Mouse (Mus musculus) embryonic facial prominence, embryonic 10.5 days (tissue): ENCODE results near the gene Myo7a. TPM values are rescaled to one million over a fixed set of nuclear protein-coding genes. Genes with fewer than 3 reads are reported as not detected.

Experiments
- DNase-seq: peaks from one replicate; pipeline ENCODE4 v3.0.0-alpha.2; 2017; ENCODE audit warnings: low spot score
- H3K27ac ChIP-seq: fragments of 300-500 bp; sonication (generic); replicated peaks from 2 replicates; pipeline ENCODE4 v1.5.1; 2016; ENCODE audit warnings: mild to moderate bottlenecking
- H3K27me3 ChIP-seq: fragments of 300-500 bp; sonication (generic); replicated peaks from 2 replicates; pipeline ENCODE4 v1.6.1; 2016; ENCODE audit warnings: low read depth, mild to moderate bottlenecking; ENCODE audit not compliant: poor library complexity, severe bottlenecking
- H3K36me3 ChIP-seq: fragments of 300-500 bp; sonication (generic); replicated peaks from 2 replicates; pipeline ENCODE4 v1.6.1; 2016; ENCODE audit warnings: mild to moderate bottlenecking, moderate library complexity
- H3K4me1 ChIP-seq: fragments of 300-500 bp; sonication (generic); 2 replicates; pipeline ENCODE4 v1.6.1; 2016
- H3K4me3 ChIP-seq: fragments of 300-500 bp; sonication (generic); 2 replicates; pipeline ENCODE4 v1.5.1; 2016; ENCODE audit warnings: mild to moderate bottlenecking, moderate library complexity
- H3K9me3 ChIP-seq: fragments of 300-500 bp; sonication (generic); 2 replicates; pipeline ENCODE4 v1.6.1; 2016; ENCODE audit warnings: mild to moderate bottlenecking
- WGBS: fragments of 180-500 bp; shearing (Covaris S2); methylation state at CpG from one replicate; pipeline ENCODE4 v1.1.7; 2016; 5-methylcytosine and 5-hydroxymethylcytosine counted together
- polyA plus RNA-seq: library from polyadenylated mRNA; unstranded; fragments of >200 nt; fragmentation: Nextera tagmentation; extraction: Ambion mirVana; gene quantifications from 2 replicates; pipeline ENCODE4 v1.2.1, GENCODE M21; 2016

The Myo7a gene
- polyA plus RNA-seq, result 20.4 and 21.8 TPM in 2 replicates

GRCm38 (mm10) chr7:98119179-98119960 lies at the start of gene Myo7a:
Gene Myo7a, minus strand, starts transcription at chr7:98119524.
- no peaks in the 10 kb centered on the region for H3K36me3 ChIP-seq
- H3K4me3 ChIP-seq, result peak within 1 kb of the TSS; percentile 45
- 25% methylated on average over 9 of the region's 9 CpGs for WGBS
- no peaks in the 10 kb centered on the region for H3K9me3 ChIP-seq
- peak; percentile 57 for DNase-seq
- H3K27ac ChIP-seq, result peak within 1 kb of the TSS; percentile 14; the same call in 1 of the 2 replicates
- H3K4me1 ChIP-seq, result peaks cover 39% of the 10 kb centered on the region
- peaks cover 15% of the 10 kb centered on the region for H3K27me3 ChIP-seq

DNA sequence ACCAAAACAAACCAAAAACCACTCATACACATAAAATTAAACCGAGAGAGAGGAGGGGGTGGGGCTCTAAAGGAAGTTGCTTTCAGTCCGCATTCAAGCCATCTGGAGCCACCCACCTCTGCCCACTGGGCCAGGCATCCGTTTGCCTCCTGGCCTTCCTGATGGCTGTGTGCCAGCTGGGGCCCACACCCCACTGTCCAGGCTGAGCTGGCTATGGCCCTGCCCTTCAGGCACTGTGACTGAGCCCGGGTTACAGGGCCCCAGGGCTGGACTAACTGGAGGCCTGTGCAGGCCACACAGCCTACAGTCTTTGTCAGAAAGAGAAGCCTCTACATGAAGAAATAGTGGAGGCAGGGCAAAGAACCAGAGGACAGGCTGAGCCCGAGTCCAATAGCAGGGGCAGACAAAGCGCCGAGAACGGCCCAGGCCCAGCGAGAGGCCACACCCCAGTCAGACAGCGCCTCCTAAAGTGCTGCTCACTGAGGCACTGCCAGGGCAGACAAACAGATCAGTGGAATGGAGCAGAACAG lies 45.7 kb upstream of the Myo7a start:
- no peak for DNase-seq
- peak overlapping the region; percentile 69 for H3K27ac ChIP-seq

GRCm38 (mm10) chr7:98164382-98164998 lies 45.2 kb upstream of the Myo7a start:
- no peaks in the 10 kb centered on the region for H3K9me3 ChIP-seq
- no peak for DNase-seq
- H3K36me3 ChIP-seq, result no peaks in the 10 kb centered on the region
- WGBS, result 80% methylated on average over 9 of the region's 9 CpGs
- no peaks in the 10 kb centered on the region for H3K27me3 ChIP-seq
- H3K4me1 ChIP-seq, result peaks cover 47% of the 10 kb centered on the region
- peak overlapping the region; percentile 69; the same call in 1 of the 2 replicates for H3K27ac ChIP-seq
- H3K4me3 ChIP-seq, result no peak overlapping the region

More for the DNA sequence above, 45.7 kb upstream of the Myo7a start:
- no peaks in the 10 kb centered on the region for H3K36me3 ChIP-seq
- H3K9me3 ChIP-seq, result no peaks in the 10 kb centered on the region
- no peaks in the 10 kb centered on the region for H3K27me3 ChIP-seq
- peaks cover 41% of the 10 kb centered on the region for H3K4me1 ChIP-seq
- 68% methylated on average over 10 of the region's 10 CpGs for WGBS
- no peak overlapping the region for H3K4me3 ChIP-seq

- Histone ChIP-seq H3K36me3 (no peaks in the 10 kb centered on the region), H3K4me3 (no peak overlapping the region), H3K9me3 (no peaks in the 10 kb centered on the region), H3K4me1 (peaks cover 55% of the 10 kb centered on the region), H3K27ac (no peak overlapping the region), H3K27me3 (no peaks in the 10 kb centered on the region)
- DNase-seq, result no peak
- WGBS, result 60% methylated on average over 3 of the region's 3 CpGs
Measured at GRCm38 (mm10) chr7:98163700-98164099, 44.4 kb upstream of the Myo7a start.

GRCm38 (mm10) chr7:98162239-98162638 lies 42.9 kb upstream of the Myo7a start:
- H3K27me3 ChIP-seq, result no peaks in the 10 kb centered on the region
- H3K4me3 ChIP-seq, result no peak overlapping the region
- H3K9me3 ChIP-seq, result no peaks in the 10 kb centered on the region
- H3K4me1 ChIP-seq, result peaks cover 65% of the 10 kb centered on the region
- no peaks in the 10 kb centered on the region for H3K36me3 ChIP-seq
- no peak overlapping the region for H3K27ac ChIP-seq
- no peak for DNase-seq
- 75% methylated on average over 6 of the region's 6 CpGs for WGBS

DNA sequence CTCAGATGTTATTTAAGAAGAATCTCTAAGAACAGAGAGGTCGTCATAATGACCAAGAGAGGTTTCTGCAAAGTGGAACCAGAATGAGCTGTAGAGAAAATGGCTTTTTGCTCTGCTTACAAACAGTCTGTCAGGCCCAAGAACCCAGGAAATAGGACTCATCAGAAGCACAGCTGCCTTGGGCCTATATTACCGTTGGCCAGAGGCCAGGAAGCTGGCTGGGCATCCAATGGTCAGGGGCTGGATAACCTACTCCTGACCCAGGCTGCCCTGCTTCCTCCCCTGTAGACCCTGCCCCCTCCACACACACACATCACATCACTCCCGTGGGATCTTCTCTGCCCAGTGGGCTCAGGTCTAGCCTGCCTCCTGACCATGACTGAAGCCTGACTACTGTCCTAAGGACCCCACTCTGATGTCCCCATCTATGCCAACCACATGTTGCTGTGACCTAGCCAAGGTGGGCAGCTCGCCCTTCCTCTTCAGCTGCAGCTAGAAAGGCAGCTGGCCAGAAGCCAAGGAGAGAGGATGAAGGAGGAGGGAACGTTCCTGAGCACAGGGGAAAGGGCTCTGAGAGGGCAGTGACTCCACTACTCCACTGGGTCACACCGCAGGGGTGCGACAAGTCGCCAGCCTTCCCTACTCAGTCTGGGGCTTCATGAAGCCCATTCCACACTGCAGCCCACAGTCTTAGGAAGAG lies 40.9 kb upstream of the Myo7a start:
- peak overlapping the region; percentile 70 for H3K27ac ChIP-seq
- H3K4me1 ChIP-seq, result peaks cover 75% of the 10 kb centered on the region
- H3K36me3 ChIP-seq, result no peaks in the 10 kb centered on the region
- no peaks in the 10 kb centered on the region for H3K9me3 ChIP-seq
- WGBS, result 61% methylated on average over 8 of the region's 8 CpGs
- DNase-seq, result no peak
- H3K4me3 ChIP-seq, result no peak overlapping the region
- no peaks in the 10 kb centered on the region; the same call in 1 of the 2 replicates for H3K27me3 ChIP-seq

DNA sequence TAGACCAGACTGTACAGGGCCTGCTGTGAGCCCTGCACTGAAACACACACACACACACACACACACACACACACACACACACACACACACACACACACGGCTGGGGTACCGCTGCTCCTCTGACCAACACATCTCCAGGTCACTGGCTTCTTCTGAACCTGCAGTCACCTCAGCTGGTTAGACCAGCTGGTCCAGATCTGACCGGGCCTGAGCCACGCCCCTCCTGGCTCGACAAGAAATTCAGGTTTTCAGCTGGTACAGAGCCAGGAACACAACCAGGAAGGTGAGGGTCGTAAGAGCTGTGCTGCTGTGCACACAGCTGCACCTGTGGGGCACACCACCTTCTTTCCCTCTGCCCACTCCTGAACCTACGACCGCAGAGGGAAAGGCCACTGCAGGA lies 39.2 kb upstream of the Myo7a start:
- no peaks in the 10 kb centered on the region; the same call in 1 of the 2 replicates for H3K27me3 ChIP-seq

DNA sequence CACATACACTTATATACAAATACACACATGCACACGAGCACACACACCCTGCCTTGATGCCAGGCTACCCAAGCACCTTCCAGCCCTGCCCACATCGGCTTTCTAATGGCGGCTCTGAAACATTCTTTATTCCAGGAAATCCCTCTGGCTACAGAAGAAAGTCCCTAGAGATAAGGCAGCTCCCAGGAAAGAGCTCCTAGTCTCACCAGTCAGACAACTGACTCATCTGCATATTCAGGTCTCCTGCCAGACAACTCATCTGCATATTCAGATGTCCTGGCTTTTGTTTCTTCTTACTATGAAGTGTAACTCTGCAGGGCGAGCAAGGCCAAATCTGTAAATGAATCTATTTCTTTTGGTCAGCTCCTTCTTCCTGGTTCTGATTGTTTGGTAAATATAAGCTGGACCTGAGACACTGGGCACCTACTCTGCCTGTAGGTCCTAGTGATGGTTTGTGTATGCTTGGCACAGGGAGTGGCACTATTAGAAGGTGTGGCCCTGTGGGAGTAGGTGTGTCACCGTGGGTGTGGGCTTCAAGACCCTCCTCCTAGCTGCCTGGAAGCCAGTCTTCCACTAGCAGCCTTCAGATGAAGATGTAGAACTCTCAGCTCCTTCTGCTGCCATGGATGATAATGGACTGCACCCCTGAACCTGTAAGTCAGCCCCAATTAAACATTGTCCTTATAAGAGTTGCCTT lies 38.5 kb upstream of the Myo7a start:
- no peaks in the 10 kb centered on the region for H3K9me3 ChIP-seq
- no peak for DNase-seq
- no peaks in the 10 kb centered on the region for H3K36me3 ChIP-seq
- no peak overlapping the region for H3K27ac ChIP-seq
- peaks cover 68% of the 10 kb centered on the region for H3K4me1 ChIP-seq
- 62% methylated on average over 5 of the region's 5 CpGs for WGBS
- no peak overlapping the region for H3K4me3 ChIP-seq
- H3K27me3 ChIP-seq, result no peaks in the 10 kb centered on the region; the same call in 1 of the 2 replicates

More for the DNA sequence above, 39.2 kb upstream of the Myo7a start:
- H3K27ac ChIP-seq, result no peak overlapping the region
- H3K9me3 ChIP-seq, result no peaks in the 10 kb centered on the region
- H3K4me1 ChIP-seq, result peaks cover 68% of the 10 kb centered on the region
- no peaks in the 10 kb centered on the region for H3K36me3 ChIP-seq
- 48% methylated on average over 8 of the region's 8 CpGs for WGBS
- no peak overlapping the region for H3K4me3 ChIP-seq
- DNase-seq, result peak; percentile 50

DNA sequence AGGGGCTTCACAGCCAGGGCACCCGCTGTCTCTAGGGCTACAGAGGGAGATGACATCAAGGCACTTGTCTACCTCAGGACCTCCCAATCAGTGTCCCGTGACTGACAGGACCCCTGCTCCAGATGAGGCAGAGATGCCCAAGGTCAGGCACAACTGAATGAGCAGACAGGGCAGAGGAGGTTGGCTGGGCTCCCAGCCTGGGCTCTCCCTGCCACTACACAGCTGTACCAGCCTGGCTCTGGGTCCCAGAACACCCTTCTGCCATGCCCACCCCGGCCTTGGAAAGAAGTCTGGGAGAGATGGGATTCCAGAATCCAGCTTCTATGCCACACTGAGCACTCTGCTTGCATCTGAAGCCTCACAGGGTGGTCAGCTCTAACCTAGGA lies 36.9 kb upstream of the Myo7a start:
- Histone ChIP-seq H3K4me1 (peaks cover 69% of the 10 kb centered on the region), H3K27me3 (peaks cover 12% of the 10 kb centered on the region; the same call in 1 of the 2 replicates), H3K36me3 (no peaks in the 10 kb centered on the region), H3K27ac (peak overlapping the region; percentile 54; the same call in 1 of the 2 replicates), H3K9me3 (no peaks in the 10 kb centered on the region), H3K4me3 (no peak overlapping the region)
- 66% methylated on average over 3 of the region's 3 CpGs for WGBS
- DNase-seq, result no peak

- H3K9me3 ChIP-seq, result no peaks in the 10 kb centered on the region
- H3K27me3 ChIP-seq, result peaks cover 12% of the 10 kb centered on the region; the same call in 1 of the 2 replicates
- WGBS, result 25% methylated on average over 8 of the region's 8 CpGs
- H3K4me3 ChIP-seq, result no peak overlapping the region
- peaks cover 69% of the 10 kb centered on the region for H3K4me1 ChIP-seq
- no peaks in the 10 kb centered on the region for H3K36me3 ChIP-seq
- H3K27ac ChIP-seq, result peak overlapping the region; percentile 2; the same call in 1 of the 2 replicates
- peak; percentile 70 for DNase-seq
Measured at GRCm38 (mm10) chr7:98155546-98156279, 36.4 kb upstream of the Myo7a start.

DNA sequence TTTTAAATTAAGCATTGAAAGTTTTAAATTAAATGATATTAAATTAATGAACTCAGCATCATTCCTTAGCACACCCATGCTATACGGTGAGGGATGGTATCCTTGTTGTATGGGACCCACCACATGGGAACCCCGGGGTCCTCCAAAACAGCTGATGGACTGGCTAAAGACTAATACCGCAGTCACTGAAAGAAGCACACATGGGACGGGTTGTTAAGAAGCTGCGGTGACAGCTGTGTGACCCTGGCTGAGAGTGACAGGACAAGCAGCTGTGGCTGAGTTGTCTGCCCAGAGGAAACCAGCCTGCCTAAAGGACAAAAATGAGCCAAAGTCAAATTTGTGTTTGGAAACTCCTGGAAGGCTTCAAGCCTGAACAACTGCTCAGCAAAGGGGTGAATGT lies 34.6 kb upstream of the Myo7a start:
- 83% methylated on average over 5 of the region's 5 CpGs for WGBS
- Histone ChIP-seq H3K27ac (no peak overlapping the region), H3K27me3 (peaks cover 12% of the 10 kb centered on the region; the same call in 1 of the 2 replicates), H3K9me3 (no peaks in the 10 kb centered on the region), H3K4me1 (peaks cover 68% of the 10 kb centered on the region), H3K36me3 (no peaks in the 10 kb centered on the region), H3K4me3 (no peak overlapping the region)
- no peak for DNase-seq
